Mouse (Mus musculus) gastrocnemius, postnatal 14 days (tissue): Measurements from ENCODE around the gene Fam49a. TPM values are rescaled to one million over a fixed set of nuclear protein-coding genes. Genes with fewer than 3 reads are reported as not detected.
"Not testable (repeated sequence)": the region's sequence is repeated elsewhere in the genome, so short reads cannot be mapped to it uniquely, and the experiment has no call there.

Experiments used
- DNase-seq: peaks from one replicate; pipeline ENCODE4 v3.0.0; 2021; ENCODE audit warnings: mixed read lengths
- intact Hi-C: fragments of 180-260 bp; cut with DNase I; formaldehyde crosslinking; loops from one replicate; pipeline ENCODE4 v1.15.1; 2025; ENCODE audit warnings: low total_unique reads
- long read RNA-seq, 2 experiments: library from polyadenylated mRNA; stranded (forward); transcript quantifications; one replicate each; pipeline ENCODE4 v2.0.0; 2021
- total RNA-seq, 2 experiments: library from RNA; stranded (reverse); gene quantifications; 2 replicates each; pipeline ENCODE4 v1.2.3; 2021

Gene Fam49a
- total RNA-seq: 10 to 100 TPM; 10.5 to 12.8 TPM
- long read RNA-seq, experiment 1, transcript Fam49a-201 (12 exons, 1,771 nt): major isoform, 7 of 7 reads
- long read RNA-seq, experiment 1, partial matches to known transcripts: 0 of 7 reads
- long read RNA-seq, experiment 1, other reads (novel, unspliced or antisense): 0 of 7 reads
- long read RNA-seq, experiment 2, transcript Fam49a-201 (12 exons, 1,771 nt): major isoform, 10 of 12 reads
- long read RNA-seq, experiment 2, partial matches to known transcripts: 1 of 12 reads
- long read RNA-seq, experiment 2, other reads (novel, unspliced or antisense): 1 of 12 reads

GRCm38 (mm10) chr12:12261987-12262971 lies at the start of gene Fam49a:
TSS of gene Fam49a (plus strand) at chr12:12262139.
- peak; percentile 83 for DNase-seq
- intact Hi-C loops: loop anchor here (10.0 kb wide), 1 partner anchor 53 kb away; no protein-coding TSS in a partner anchor

- intact Hi-C loops: no loop called here
- no peak for DNase-seq
Measured at GRCm38 (mm10) chr12:12213536-12213935, 48.4 kb upstream of the Fam49a start.

GRCm38 (mm10) chr12:12218947-12219346 lies 43.0 kb upstream of the Fam49a start:
- intact Hi-C loops: no loop called here
- no peak for DNase-seq

GRCm38 (mm10) chr12:12220755-12221496 lies 41.0 kb upstream of the Fam49a start:
- intact Hi-C loops: no loop called here
- no peak for DNase-seq

DNA sequence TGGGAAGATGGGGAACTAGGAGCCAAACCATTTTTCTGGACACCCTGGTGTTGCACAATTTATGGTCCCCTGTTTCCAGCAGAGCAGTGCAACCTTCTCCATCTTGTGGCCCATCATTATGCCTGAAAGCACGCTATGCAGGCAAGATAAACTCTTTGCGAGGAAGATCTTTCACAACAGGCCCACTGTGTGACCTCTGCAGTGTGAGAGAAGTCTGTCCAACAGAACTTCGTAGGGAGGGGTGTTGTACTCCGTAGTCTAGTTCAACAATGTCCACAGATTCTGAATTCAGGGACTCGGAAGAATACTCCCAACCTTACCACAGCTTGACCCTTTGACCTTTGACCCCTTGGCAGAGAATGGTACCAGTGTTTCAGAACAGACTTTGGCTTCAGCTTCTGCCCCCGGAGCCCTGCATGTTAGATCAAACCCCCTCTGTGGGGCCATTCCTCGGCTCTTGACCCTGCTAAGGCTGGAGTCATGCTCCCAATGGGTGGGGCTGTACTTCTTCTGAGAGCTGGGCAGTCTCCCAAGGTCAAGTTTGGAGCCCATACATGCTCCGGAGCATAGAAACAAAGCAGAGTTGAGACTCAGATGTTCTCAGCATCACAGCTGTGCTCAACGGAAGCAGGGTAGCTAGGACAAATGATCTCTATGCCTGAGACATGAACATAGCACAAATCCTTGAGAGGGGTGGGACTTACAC lies 39.2 kb upstream of the Fam49a start:
- intact Hi-C loops: no loop called here
- DNase-seq: peak; percentile 43

DNA sequence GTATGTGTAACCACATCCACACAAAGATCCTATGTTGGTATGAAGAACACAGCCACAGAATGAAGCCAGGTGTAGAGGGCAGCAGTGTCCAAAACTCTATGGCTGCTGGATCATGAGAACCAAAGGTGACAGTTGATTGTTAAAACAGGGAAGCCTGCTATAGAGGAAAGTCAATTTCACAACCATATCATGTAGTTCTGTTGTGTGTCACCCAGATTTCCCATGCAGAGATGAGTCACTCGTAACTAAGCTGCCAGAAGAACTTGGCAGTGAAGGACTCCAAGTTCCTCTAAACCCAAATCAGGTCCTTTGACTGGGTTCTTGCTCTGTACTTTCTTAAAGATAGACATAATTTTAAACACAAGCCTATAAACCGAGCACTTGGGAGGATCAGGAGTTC lies 38.6 kb upstream of the Fam49a start:
- intact Hi-C loops: no loop called here
- DNase-seq: no peak

- intact Hi-C loops: no loop called here
- no peak for DNase-seq
Measured at GRCm38 (mm10) chr12:12225706-12226105, 36.2 kb upstream of the Fam49a start.

DNA sequence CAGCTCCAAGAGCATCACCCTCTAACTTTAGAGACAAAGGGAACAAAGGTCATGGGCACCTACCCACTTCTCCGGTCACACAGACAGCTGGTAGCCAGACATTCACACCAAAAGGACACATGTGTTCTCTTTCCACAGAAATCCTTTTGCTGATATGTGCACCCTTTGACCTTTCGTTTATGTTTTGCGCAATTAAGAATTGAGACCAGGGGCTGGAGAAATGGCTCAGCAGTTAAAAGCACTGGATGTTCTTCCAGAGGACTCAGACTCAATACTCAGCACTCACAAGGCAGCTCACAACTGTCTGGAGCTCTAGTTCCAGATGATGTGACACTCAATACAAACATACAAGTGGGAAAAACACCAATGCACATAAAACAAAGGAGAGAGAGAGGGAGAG lies 34.3 kb upstream of the Fam49a start:
- no peak for DNase-seq
- intact Hi-C loops: no loop called here

GRCm38 (mm10) chr12:12230031-12230557 lies 31.8 kb upstream of the Fam49a start:
- intact Hi-C loops: no loop called here
- DNase-seq: no peak

DNA sequence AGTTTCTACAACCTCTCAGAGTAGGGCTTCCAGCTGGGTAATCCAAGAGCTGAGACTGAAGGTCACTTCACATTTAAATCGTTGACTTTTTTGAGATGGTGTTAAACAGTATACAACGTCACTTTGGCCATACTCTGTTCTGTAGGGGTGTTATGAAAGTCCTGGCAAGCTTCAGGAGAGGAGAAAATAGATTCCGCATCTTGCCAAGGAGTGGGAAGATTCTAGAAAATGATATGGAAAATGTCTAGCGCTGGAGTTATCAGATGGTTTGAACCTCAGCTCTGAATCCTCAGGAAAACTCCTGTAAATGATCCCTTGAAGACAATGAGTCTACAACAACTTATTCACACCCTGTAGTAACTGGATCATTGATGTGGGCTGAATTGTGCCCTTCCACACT lies 29.8 kb upstream of the Fam49a start:
- DNase-seq: no peak
- intact Hi-C loops: no loop called here

- no peak for DNase-seq
- intact Hi-C loops: no loop called here
Measured at GRCm38 (mm10) chr12:12236978-12237377, 25.0 kb upstream of the Fam49a start.

DNA sequence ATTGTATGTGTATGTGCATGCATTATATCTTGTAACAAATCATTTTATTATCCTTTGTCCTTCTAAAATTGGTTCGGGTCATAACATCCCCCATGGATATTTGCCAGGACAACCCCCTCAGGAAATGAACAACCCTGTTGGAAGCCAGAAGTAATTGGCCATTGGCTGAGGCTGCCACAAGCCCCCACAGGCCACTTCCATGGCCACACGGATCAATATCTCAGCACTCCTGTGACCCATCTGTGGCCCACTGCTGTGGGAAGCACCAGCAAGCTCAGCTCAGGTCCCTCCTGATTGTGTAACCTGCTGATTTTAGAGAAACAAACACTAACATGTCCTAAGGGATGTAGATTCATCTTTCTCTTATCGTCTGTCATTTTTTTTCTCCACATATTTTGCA lies 22.4 kb upstream of the Fam49a start:
- intact Hi-C loops: no loop called here
- no peak for DNase-seq

- intact Hi-C loops: no loop called here
- no peak for DNase-seq
Measured at GRCm38 (mm10) chr12:12243148-12243547, 18.8 kb upstream of the Fam49a start.

DNA sequence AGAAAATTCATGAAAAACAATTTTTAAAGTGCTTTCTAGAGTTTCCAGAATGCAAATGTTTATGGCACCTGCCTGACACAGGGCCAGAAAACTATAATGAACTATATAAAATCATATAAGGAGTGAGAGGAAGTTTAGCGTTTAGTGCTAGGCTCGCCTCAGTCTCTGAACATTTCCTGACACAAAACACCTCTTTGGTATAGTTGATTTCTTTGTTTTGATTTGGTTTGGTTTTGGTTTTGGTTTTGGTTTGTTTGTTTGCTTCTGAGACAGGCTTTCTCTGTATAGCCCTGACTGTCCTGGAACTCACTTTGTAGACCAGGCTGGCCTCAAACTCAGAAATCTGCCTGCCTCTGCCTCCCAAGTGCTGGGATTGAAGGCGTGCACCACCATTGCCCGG lies 14.9 kb upstream of the Fam49a start:
- intact Hi-C loops, DNase-seq: not testable (repeated sequence)

DNA sequence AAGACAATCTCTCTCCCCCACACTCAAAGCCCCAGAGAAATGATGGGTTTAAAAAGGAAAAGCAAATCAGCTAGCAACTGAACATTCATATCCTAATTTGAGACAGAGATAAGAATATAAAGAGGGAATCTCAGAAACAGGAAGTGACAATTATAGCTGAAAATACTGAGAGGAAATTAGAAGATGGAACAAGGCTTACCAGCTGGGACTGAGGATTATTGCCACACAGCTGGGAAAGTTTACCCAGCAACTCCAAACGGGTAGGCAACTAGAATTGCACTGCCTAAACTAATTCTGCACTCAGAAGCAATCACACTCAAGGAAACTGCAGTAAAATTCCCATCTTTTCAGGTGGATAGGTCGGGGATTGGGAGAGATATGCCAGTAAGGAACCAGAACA lies 12.4 kb upstream of the Fam49a start:
- intact Hi-C loops: no loop called here
- no peak for DNase-seq

- intact Hi-C loops: no loop called here
- peak; percentile 26 for DNase-seq
Measured at GRCm38 (mm10) chr12:12253526-12253925, 8.4 kb upstream of the Fam49a start.

DNA sequence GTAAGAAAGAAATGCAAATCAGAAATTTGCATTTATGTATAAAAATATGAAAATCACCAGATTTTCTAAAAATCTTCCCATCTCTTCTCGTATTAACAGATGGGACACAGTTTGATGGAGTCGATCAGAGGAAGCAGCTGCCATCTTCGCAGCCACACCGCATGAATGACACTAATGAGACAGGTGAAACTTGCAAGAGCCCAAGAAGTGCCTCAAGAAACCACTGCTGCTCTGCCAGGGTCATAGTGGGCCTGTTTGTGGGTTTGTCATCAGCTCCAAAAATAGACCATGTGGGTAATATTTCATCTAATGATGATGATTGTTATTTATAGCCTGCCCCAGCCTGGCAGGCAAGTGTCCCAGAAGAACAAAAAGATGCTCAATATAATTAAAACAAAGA lies 7.8 kb upstream of the Fam49a start:
- intact Hi-C loops: no loop called here
- no peak for DNase-seq

DNA sequence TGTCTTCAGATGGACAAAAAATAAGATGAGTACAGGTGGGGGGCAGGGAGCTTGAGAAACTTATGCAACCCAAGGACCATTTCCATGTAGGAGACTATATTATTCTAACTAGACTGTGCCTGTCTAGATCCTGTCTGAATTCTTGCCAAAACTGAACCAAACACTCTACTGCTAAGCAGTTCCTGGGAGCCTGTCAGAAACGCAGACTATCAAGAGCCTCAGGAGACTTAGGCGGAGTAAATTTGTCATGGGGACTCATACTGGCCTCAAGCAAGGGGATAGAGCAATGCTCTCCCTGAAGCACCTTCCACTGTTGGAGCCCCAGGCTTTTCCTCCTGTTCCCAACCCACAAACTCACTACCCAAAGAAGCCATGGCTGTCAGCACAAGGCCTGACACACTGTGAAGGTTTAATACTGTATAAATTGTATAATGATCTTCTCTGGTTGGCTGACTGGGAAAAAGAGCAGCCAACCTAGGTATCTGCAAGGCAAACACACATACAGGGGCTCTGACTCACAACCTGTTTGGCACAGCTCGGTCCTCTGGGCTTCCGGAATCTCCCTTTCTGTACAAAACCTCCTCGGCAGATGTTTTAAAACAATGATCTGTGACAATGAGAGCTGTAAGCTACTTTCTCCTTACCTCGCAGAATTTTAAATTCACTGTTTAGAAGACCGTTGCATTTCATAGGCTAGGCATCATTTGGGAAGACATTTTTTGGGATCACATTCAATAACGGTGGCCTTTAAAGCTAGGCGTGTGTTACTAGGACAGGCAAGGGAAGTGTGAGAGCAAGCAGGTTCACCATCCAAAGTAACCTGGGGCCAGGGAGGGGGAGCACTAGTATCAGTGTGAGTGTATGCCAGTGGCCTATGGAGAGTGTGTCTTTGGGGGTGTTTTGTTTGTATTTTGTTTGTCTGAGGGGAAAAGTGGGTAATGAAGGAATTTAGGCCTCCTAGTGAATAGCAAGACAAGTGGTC lies 669 bp upstream of the Fam49a start:
- intact Hi-C loops: loop anchor here (10.0 kb wide), 1 partner anchor 54 kb away; no protein-coding TSS in a partner anchor
- no peak for DNase-seq
